Mouse (Mus musculus) liver, adult 2 months (tissue): ENCODE measurements at regions not wholly inside any gene's neighbourhood (a gene's known extent, or its start where the extent isn't known, plus 50 kb on each side); places are given as distances from the start of the nearest gene placed in this dataset.

Source experiments
- DNase-seq: peaks from one replicate; pipeline ENCODE4 v3.0.0-alpha.2; 2011; ENCODE audit warnings: low read depth, low spot score; ENCODE audit errors: extremely low read depth
- H3K27ac ChIP-seq: fragments of 200-500 bp; replicated peaks from 2 replicates; pipeline ENCODE4 v1.5.1; 2012; ENCODE audit warnings: low read depth, mild to moderate bottlenecking, control low read depth, inconsistent platforms, low read length; ENCODE audit not compliant: insufficient read depth
- H3K27me3 ChIP-seq: fragments of 200-500 bp; 2 replicates; pipeline ENCODE4 v1.6.1; 2012; ENCODE audit warnings: mild to moderate bottlenecking, moderate library complexity, low read length, inconsistent platforms; ENCODE audit not compliant: control insufficient read depth, insufficient read depth
- H3K36me3 ChIP-seq: fragments of 200-500 bp; 2 replicates; pipeline ENCODE4 v1.6.1; 2012; ENCODE audit warnings: low read length, inconsistent platforms; ENCODE audit not compliant: control insufficient read depth, insufficient read depth
- H3K4me1 ChIP-seq: fragments of 200-500 bp; 2 replicates; pipeline ENCODE4 v1.6.1; 2011; ENCODE audit warnings: low read length; ENCODE audit not compliant: control insufficient read depth, insufficient read depth
- H3K4me3 ChIP-seq: fragments of 200-500 bp; 2 replicates; pipeline ENCODE4 v1.5.1; 2011; ENCODE audit warnings: low read depth, mild to moderate bottlenecking, control low read depth, low read length, moderate library complexity; ENCODE audit not compliant: insufficient read depth
- H3K79me2 ChIP-seq: fragments of 200-500 bp; 2 replicates; pipeline ENCODE4 v1.6.1; 2012; ENCODE audit warnings: inconsistent platforms, mild to moderate bottlenecking, low read length, moderate library complexity; ENCODE audit not compliant: control insufficient read depth, insufficient read depth
- H3K9ac ChIP-seq: fragments of 200-500 bp; 2 replicates; pipeline ENCODE4 v1.6.1; 2012; ENCODE audit warnings: low read depth, mild to moderate bottlenecking, control low read depth, inconsistent platforms, low read length
- CTCF ChIP-seq: fragments of 200-500 bp; IDR thresholded peaks from 2 replicates; pipeline ENCODE4 v1.5.1; 2011; ENCODE audit warnings: low read depth, low read length, control low read depth
- POLR2A ChIP-seq: fragments of 200-500 bp; IDR thresholded peaks from 2 replicates; pipeline ENCODE4 v1.6.1; 2011; ENCODE audit warnings: low read length, control low read depth; ENCODE audit not compliant: insufficient read depth; ENCODE audit errors: extremely low read depth
- WGBS: fragments of 180-500 bp; shearing (Covaris S2); methylation state at CpG from one replicate; pipeline ENCODE4 v1.1.7; 2018; 5-methylcytosine and 5-hydroxymethylcytosine counted together

DNA sequence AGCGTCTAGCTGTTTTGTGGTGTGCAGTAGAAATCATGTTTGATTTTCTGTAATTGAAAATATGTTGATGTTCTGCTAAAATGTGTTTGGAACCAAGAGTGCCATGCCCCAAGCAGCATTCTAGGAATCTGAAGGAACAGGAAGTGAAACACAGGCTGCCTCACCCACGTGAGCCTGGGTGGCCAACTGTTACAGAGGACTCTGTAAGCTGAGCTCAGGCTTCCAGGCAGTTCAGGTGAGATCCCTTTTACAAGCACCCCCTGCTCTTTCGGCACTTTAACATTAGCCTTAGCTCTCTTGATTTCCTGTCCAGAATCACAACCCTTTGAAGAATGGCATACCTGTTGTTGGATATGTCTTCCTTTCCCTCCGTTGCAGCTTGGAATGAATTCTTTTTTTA is 414.9 kb upstream of the Dph6 start:
- Histone ChIP-seq H3K4me1 (no peaks in the 10 kb centered on the region; the same call in 1 of the 2 replicates), H3K4me3 (no peak overlapping the region), H3K36me3 (no peaks in the 10 kb centered on the region), H3K27me3 (no peaks in the 10 kb centered on the region), H3K9ac (no peak overlapping the region), H3K27ac (no peak overlapping the region), H3K79me2 (no peaks in the 10 kb centered on the region)
- no peak for DNase-seq
- WGBS, result 71% methylated on average over 4 of the region's 4 CpGs
- TF ChIP-seq POLR2A, result no peak
- no peak for TF ChIP-seq CTCF

GRCm38 (mm10) chr2:115070123-115070522 is 415.4 kb upstream of the Dph6 start:
- no peak overlapping the region for H3K27ac ChIP-seq
- H3K79me2 ChIP-seq, result no peaks in the 10 kb centered on the region
- no peak for TF ChIP-seq POLR2A
- TF ChIP-seq CTCF, result no peak
- no peaks in the 10 kb centered on the region for H3K27me3 ChIP-seq
- DNase-seq, result no peak
- no peaks in the 10 kb centered on the region for H3K36me3 ChIP-seq
- no peaks in the 10 kb centered on the region; the same call in 1 of the 2 replicates for H3K4me1 ChIP-seq
- H3K9ac ChIP-seq, result no peak overlapping the region
- no peak overlapping the region for H3K4me3 ChIP-seq
- WGBS, result 76% methylated on average over 6 of the region's 6 CpGs

- no peak for TF ChIP-seq CTCF
- Histone ChIP-seq H3K79me2 (no peaks in the 10 kb centered on the region), H3K9ac (no peak overlapping the region), H3K27me3 (no peaks in the 10 kb centered on the region), H3K4me3 (no peak overlapping the region), H3K4me1 (no peaks in the 10 kb centered on the region; the same call in 1 of the 2 replicates), H3K27ac (no peak overlapping the region), H3K36me3 (no peaks in the 10 kb centered on the region)
- no peak for DNase-seq
- 80% methylated on average over 3 of the region's 3 CpGs for WGBS
These were observed 415.9 kb upstream of the Dph6 start for GRCm38 (mm10) chr2:115070666-115071065.

GRCm38 (mm10) chr2:115081563-115082291 is 427.0 kb upstream of the Dph6 start:
- H3K9ac ChIP-seq, result no peak overlapping the region
- H3K79me2 ChIP-seq, result no peaks in the 10 kb centered on the region
- TF ChIP-seq CTCF, result no peak
- TF ChIP-seq POLR2A, result no peak
- WGBS, result 67% methylated on average over 11 of the region's 11 CpGs
- H3K27ac ChIP-seq, result no peak overlapping the region
- DNase-seq, result peak; percentile 9
- no peaks in the 10 kb centered on the region; the same call in 1 of the 2 replicates for H3K4me1 ChIP-seq
- no peaks in the 10 kb centered on the region for H3K36me3 ChIP-seq
- H3K27me3 ChIP-seq, result no peaks in the 10 kb centered on the region
- H3K4me3 ChIP-seq, result no peak overlapping the region

DNA sequence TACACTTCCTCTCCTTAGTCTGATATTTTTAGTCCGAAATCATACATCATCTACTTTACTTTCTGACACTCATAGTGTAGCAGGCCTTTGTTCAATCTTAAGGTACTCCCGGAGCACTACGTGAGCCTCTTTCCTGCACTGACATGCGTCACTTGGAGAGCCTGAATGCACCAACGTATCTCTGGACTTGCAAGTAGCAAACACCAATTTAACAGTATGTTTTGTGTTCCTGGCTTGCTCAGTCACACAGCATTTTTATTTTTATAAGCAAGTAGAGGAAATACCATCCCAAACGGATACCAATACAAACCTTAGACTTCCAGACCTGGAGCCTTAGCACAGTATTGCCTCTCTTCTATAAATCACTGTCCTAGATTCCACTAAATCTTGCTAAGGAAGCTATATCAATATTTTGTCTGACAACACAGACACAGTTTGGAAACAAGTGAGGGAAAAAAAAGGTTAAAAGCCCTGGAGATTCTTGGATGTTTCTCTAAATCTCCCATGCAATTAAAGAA is 427.6 kb upstream of the Dph6 start:
- no peak for DNase-seq
- TF ChIP-seq POLR2A (no peak), CTCF (no peak)
- no peaks in the 10 kb centered on the region for H3K27me3 ChIP-seq
- no peak overlapping the region for H3K27ac ChIP-seq
- no peak overlapping the region for H3K9ac ChIP-seq
- H3K4me1 ChIP-seq, result no peaks in the 10 kb centered on the region; the same call in 1 of the 2 replicates
- no peak overlapping the region for H3K4me3 ChIP-seq
- 64% methylated on average over 6 of the region's 6 CpGs for WGBS
- H3K36me3 ChIP-seq, result no peaks in the 10 kb centered on the region
- no peaks in the 10 kb centered on the region for H3K79me2 ChIP-seq

DNA sequence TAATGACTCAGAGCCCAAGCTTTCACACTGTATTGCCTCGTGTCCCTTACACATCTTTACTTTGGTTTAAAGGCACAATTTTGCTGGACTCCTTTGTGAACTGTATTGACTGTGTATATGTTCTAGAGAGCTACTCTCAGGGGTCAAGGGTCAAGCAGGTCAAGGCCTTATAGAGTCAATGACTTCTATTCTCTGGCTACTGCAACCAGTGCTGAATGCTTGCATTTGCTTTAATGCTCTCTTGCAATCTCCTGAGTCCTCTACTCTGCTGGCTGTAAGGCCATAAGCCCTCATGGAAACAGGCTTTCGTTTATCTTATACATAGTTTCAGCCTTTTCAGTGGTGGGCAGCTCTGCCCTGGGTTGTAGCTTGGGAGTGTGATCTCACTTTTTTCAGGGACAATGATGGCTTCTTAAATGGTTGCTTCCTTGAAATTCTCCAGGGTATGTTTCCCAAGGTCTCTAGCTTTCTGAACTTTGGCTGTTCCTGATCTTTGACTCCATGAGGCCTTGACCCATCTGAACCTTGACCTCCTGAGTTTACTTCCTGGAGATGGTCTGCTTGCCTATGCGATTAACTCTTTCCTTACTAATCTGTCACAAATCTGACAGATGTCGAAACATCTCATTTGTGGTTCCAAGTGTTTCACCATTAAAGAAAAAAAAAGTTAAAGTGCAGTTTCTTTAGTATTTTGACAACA is 433.8 kb upstream of the Dph6 start:
- 65% methylated on average over 4 of the region's 4 CpGs for WGBS
- Histone ChIP-seq H3K27ac (no peak overlapping the region), H3K4me1 (peaks cover 3% of the 10 kb centered on the region; the same call in 1 of the 2 replicates), H3K9ac (no peak overlapping the region), H3K4me3 (no peak overlapping the region), H3K27me3 (no peaks in the 10 kb centered on the region), H3K79me2 (no peaks in the 10 kb centered on the region), H3K36me3 (no peaks in the 10 kb centered on the region)
- no peak for DNase-seq
- TF ChIP-seq CTCF (no peak), POLR2A (no peak)
